Mouse (Mus musculus) liver, embryonic 14.5 days (tissue): ENCODE data around the gene Mthfd1.

Experiments
- CTCF ChIP-seq: IDR thresholded peaks from 2 replicates; pipeline ENCODE4 v1.5.1; 2016; ENCODE audit warnings: antibody characterized with exemption, low read depth, control low read depth
- EP300 ChIP-seq: IDR thresholded peaks from 2 replicates; pipeline ENCODE4 v1.6.1; 2016; ENCODE audit warnings: antibody characterized with exemption, low read depth

DNA sequence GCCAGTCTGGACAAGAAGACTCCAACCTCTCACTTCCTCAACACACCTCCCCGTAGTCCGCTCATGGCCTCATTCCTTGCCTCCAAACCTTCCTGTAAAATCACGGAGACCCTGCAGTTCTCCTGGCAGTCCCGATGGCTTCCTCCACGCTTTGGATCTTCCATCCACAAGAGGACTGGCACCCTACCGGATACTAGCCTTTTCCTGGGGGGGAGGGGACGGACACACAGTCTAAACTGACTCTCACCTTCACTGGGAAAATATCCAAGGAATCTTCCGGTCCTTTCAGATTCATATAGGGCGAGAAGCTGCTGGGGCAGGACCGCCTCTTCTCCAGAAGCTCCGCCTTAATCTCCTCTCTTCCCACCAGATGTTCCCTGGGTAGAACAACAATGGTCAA, 38.4 kb upstream of the Mthfd1 start:
- TF ChIP-seq CTCF, result no peak
- TF ChIP-seq EP300, result no peak
